Mouse (Mus musculus): Measurements from ENCODE around the gene Gtf2i. TPM values are rescaled to one million over a fixed set of nuclear protein-coding genes. Genes with fewer than 3 reads are reported as not detected.
A peak's percentile ranks its signal among the peaks of the same experiment; 100 is the strongest.

Gtf2i gene
- total RNA-seq, 1 experiment from 2014 or later, result 85.3 TPM

GRCm38 (mm10) chr5:134249245-134249649, 65.3 kb downstream of the Gtf2i start:
- no peak for ATAC-seq (replicated peaks; ENCODE audit: low read depth, poor library complexity, severe bottlenecking)

GRCm38 (mm10) chr5:134248608-134249244, 65.8 kb downstream of the Gtf2i start:
- ATAC-seq (replicated peaks; ENCODE audit: low read depth, poor library complexity, severe bottlenecking), result no peak

- no peak for ATAC-seq (replicated peaks; ENCODE audit: low read depth, poor library complexity, severe bottlenecking)
These were observed 68.4 kb downstream of the Gtf2i start for GRCm38 (mm10) chr5:134246146-134246545.

GRCm38 (mm10) chr5:134244890-134245289, 69.7 kb downstream of the Gtf2i start:
- ATAC-seq (replicated peaks; ENCODE audit: low read depth, poor library complexity, severe bottlenecking), result no peak

GRCm38 (mm10) chr5:134243661-134244436, 70.7 kb downstream of the Gtf2i start:
- 0 out of 2 replicates have a peak, but pooled peaks have one; percentile 10 for ATAC-seq (replicated peaks; ENCODE audit: low read depth, poor library complexity, severe bottlenecking)

GRCm38 (mm10) chr5:134241831-134242230, 72.7 kb downstream of the Gtf2i start:
- ATAC-seq (replicated peaks; ENCODE audit: low read depth, poor library complexity, severe bottlenecking), result no peak

GRCm38 (mm10) chr5:134237936-134238760, 76.4 kb downstream of the Gtf2i start:
- ATAC-seq (replicated peaks; ENCODE audit: low read depth, poor library complexity, severe bottlenecking), result 0 out of 2 replicates have a peak, but pooled peaks have one; percentile 4

GRCm38 (mm10) chr5:134237508-134237907, 77.1 kb downstream of the Gtf2i start:
- ATAC-seq (replicated peaks; ENCODE audit: low read depth, poor library complexity, severe bottlenecking), result no peak

- ATAC-seq (replicated peaks; ENCODE audit: low read depth, poor library complexity, severe bottlenecking), result peak; percentile 39
These were observed 77.8 kb downstream of the Gtf2i start for GRCm38 (mm10) chr5:134236796-134237195.

- no peak for ATAC-seq (replicated peaks; ENCODE audit: low read depth, poor library complexity, severe bottlenecking)
These were observed 78.3 kb downstream of the Gtf2i start for GRCm38 (mm10) chr5:134236241-134236640.

- no peak for ATAC-seq (replicated peaks; ENCODE audit: low read depth, poor library complexity, severe bottlenecking)
These were observed 79.4 kb downstream of the Gtf2i start for GRCm38 (mm10) chr5:134235111-134235510.

- ATAC-seq (replicated peaks; ENCODE audit: low read depth, poor library complexity, severe bottlenecking), result no peak
These were observed 80.4 kb downstream of the Gtf2i start for GRCm38 (mm10) chr5:134234205-134234604.

GRCm38 (mm10) chr5:134233244-134233651, 81.3 kb downstream of the Gtf2i start:
- no peak for ATAC-seq (replicated peaks; ENCODE audit: low read depth, poor library complexity, severe bottlenecking)

GRCm38 (mm10) chr5:134232568-134232967, 82.0 kb downstream of the Gtf2i start:
- ATAC-seq (replicated peaks; ENCODE audit: low read depth, poor library complexity, severe bottlenecking), result peak; percentile 50

- peak; percentile 19 for ATAC-seq (replicated peaks; ENCODE audit: low read depth, poor library complexity, severe bottlenecking)
These were observed 82.4 kb downstream of the Gtf2i start for GRCm38 (mm10) chr5:134232111-134232510.

GRCm38 (mm10) chr5:134231376-134231775, 83.2 kb downstream of the Gtf2i start:
- ATAC-seq (replicated peaks; ENCODE audit: low read depth, poor library complexity, severe bottlenecking), result peak; percentile 33

- ATAC-seq (replicated peaks; ENCODE audit: low read depth, poor library complexity, severe bottlenecking), result peak; percentile 51
These were observed 85.2 kb downstream of the Gtf2i start, which contains the start of gene Ncf1 for GRCm38 (mm10) chr5:134229391-134229790. Gene Ncf1 (minus strand): TSS chr5:134229625.

GRCm38 (mm10) chr5:134228249-134228638, 86.3 kb downstream of the Gtf2i start:
- peak; percentile 26 for ATAC-seq (replicated peaks; ENCODE audit: low read depth, poor library complexity, severe bottlenecking)

GRCm38 (mm10) chr5:134227574-134228248, 86.8 kb downstream of the Gtf2i start:
- ATAC-seq (replicated peaks; ENCODE audit: low read depth, poor library complexity, severe bottlenecking), result no peak

GRCm38 (mm10) chr5:134226946-134227345, 87.6 kb downstream of the Gtf2i start:
- no peak for ATAC-seq (replicated peaks; ENCODE audit: low read depth, poor library complexity, severe bottlenecking)
